Mouse (Mus musculus): ENCODE measurements around the gene Sdk2. TPM values are rescaled to one million over a fixed set of nuclear protein-coding genes. Genes with fewer than 3 reads are reported as not detected.
A peak's percentile ranks its signal among the peaks of the same experiment; 100 is the strongest.

Sdk2 gene
- 1 to 10 TPM; 2.9 to 3.5 TPM for total RNA-seq (2021)
- polyA plus RNA-seq (2012; rRNA removed), result 1.1 and 1.4 TPM in 2 replicates
- long read RNA-seq, partial matches to known transcripts, result 0 of 1 reads
- long read RNA-seq, other reads (novel, unspliced or antisense), result 1 of 1 reads

GRCm38 (mm10) chr11:114066951-114067762 is at the start of gene Sdk2:
Sdk2 (minus strand) TSS chr11:114067046.
- peak; percentile 71 for DNase-seq

GRCm38 (mm10) chr11:114115077-114115476 is 48.2 kb upstream of the Sdk2 start:
- no peak for DNase-seq

- no peak for DNase-seq
Observed at GRCm38 (mm10) chr11:114114674-114115073, 47.8 kb upstream of the Sdk2 start.

GRCm38 (mm10) chr11:114110851-114111250 is 44.0 kb upstream of the Sdk2 start:
- DNase-seq, result no peak

GRCm38 (mm10) chr11:114093636-114094035 is 26.8 kb upstream of the Sdk2 start:
- DNase-seq, result no peak

GRCm38 (mm10) chr11:114093175-114093574 is 26.3 kb upstream of the Sdk2 start:
- DNase-seq, result no peak

GRCm38 (mm10) chr11:114080606-114081005 is 13.8 kb upstream of the Sdk2 start:
- DNase-seq, result no peak

GRCm38 (mm10) chr11:114072644-114073043 is 5.8 kb upstream of the Sdk2 start:
- DNase-seq, result no peak

GRCm38 (mm10) chr11:114071998-114072397 is 5.2 kb upstream of the Sdk2 start:
- DNase-seq, result peak; percentile 56

GRCm38 (mm10) chr11:114070881-114071280 is 4.0 kb upstream of the Sdk2 start:
- no peak for DNase-seq

- DNase-seq, result no peak
Observed at GRCm38 (mm10) chr11:114070131-114070530, 3.3 kb upstream of the Sdk2 start.

- peak; percentile 69 for DNase-seq
Observed at GRCm38 (mm10) chr11:114068390-114068789, 1.5 kb upstream of the Sdk2 start.

GRCm38 (mm10) chr11:114066098-114066950 is 522 bp downstream of the Sdk2 start:
- peak; percentile 19 for DNase-seq

GRCm38 (mm10) chr11:114065596-114065995 is 1.2 kb downstream of the Sdk2 start:
- DNase-seq, result no peak

- no peak for DNase-seq
Observed at GRCm38 (mm10) chr11:114064871-114065388, 1.9 kb downstream of the Sdk2 start.

GRCm38 (mm10) chr11:114061946-114062345 is 4.9 kb downstream of the Sdk2 start:
- no peak for DNase-seq

GRCm38 (mm10) chr11:114061265-114061664 is 5.6 kb downstream of the Sdk2 start:
- no peak for DNase-seq

GRCm38 (mm10) chr11:114056351-114056750 is 10.5 kb downstream of the Sdk2 start:
- no peak for DNase-seq

GRCm38 (mm10) chr11:114054581-114055315 is 12.1 kb downstream of the Sdk2 start:
- DNase-seq, result no peak

GRCm38 (mm10) chr11:114051361-114051760 is 15.5 kb downstream of the Sdk2 start:
- DNase-seq, result no peak

GRCm38 (mm10) chr11:114050511-114050910 is 16.3 kb downstream of the Sdk2 start:
- DNase-seq, result no peak

GRCm38 (mm10) chr11:114047887-114048331 is 18.9 kb downstream of the Sdk2 start:
- DNase-seq, result no peak
